Mouse (Mus musculus) hematopoietic multipotent progenitor cell, adult 10-12 weeks (in vitro differentiated cells): ENCODE results near the gene Sh3gl2. TPM values are rescaled to one million over a fixed set of nuclear protein-coding genes. Genes with fewer than 3 reads are reported as not detected.

Source experiments
- polyA plus RNA-seq: library from polyadenylated mRNA; stranded (reverse); fragments of >175 nt; gene quantifications from 2 replicates; pipeline ENCODE4 v1.2.3, GENCODE M21; 2012; ENCODE audit warnings: low replicate concordance

Sh3gl2 gene
- not detected in 2 replicates for polyA plus RNA-seq

DNA sequence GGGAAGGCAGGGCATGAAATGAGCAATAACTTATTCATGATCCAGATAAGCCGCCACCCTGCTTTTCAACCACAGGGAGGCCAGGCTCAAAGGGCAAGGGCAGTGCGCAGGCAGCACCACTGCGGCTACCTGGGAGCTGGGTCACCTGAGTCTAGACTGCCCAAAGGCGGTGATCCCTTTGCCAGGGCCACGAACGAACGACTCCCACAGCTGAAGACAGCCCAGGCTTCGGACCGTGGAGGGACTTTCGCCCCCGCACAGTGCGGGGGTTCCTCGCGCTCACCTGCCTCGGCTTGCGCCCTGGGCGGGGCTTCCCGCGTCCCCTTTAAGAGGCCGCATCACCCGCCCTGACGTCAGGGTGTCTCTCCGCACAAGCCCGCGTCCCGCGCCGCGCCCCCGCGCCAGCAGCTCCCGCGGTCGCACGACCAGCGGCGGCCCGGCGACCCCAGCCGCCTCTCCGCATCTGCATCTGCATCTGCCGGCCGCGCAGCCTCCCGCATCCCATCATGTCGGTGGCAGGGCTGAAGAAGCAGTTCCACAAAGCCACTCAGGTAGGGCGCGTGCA lies at the start of gene Sh3gl2:
Gene Sh3gl2, plus strand, starts transcription at position 56 of the 565 bp plus-strand sequence.

DNA sequence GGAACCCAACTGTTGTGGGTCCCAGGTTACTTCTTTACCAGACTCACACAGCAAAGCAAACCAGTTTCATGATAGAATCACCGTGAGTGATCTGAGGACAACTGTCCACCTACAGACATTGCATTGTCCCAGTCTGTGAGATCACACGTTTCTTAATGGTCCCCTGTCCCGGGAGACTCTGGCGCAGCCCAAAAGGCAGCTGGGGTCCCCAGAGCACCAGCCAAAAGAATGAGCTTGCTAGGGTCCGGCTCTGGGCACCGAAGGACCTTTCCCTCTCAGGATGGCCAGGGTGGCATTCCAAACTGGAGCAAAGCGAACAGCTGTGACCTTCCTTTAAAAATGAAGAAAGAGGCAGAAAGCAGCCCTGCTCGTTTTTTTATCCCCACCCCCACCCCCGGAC lies 308.9 kb downstream of the Sh3gl2 start, which contains the start of gene Adamtsl1:
Gene Adamtsl1, plus strand, starts transcription at position 381 of the 400 bp plus-strand sequence.

